Mouse (Mus musculus): ENCODE measurements around the gene Dtnb.

- no peak for TF ChIP-seq GATA1 (IDR thresholded peaks at IDR 0.05; ENCODE audit: borderline replicate concordance, low read length)
- no peak for TF ChIP-seq CTCF (IDR thresholded peaks at IDR 0.05; ENCODE audit: low read depth, low read length)
- no peak for TF ChIP-seq POLR2AphosphoS5 (IDR thresholded peaks at IDR 0.05; ENCODE audit: insufficient replicate concordance, low read depth, low read length)
- no peak for TF ChIP-seq TAL1 (conservative IDR thresholded peaks at IDR 0.05; ENCODE audit: low read depth, low read length)
- TF ChIP-seq GATA2 (IDR thresholded peaks at IDR 0.05; ENCODE audit: borderline replicate concordance, low read depth, low read length) = no peak
Measured at GRCm38 (mm10) chr12:3784258-3784657, 212.1 kb downstream of the Dtnb start.
